Comparison of ENCODE assay signal across 11 mouse cellular contexts in genomic region chr4:103875564-103875963, GRCm38 (mm10).
A peak's percentile ranks its signal among the peaks of the same experiment; 100 is the strongest.
DNase-seq lines count a peak whose midpoint lies in the region; ATAC-seq lines count a peak whose summit lies in the region.
"Had no signal": no experiment of that assay in that cellular context is flagged by ENCODE, and none has a peak within 500 bp of the region (broad histone marks: within the 10 kb centered on the region; RNA-seq: fewer than 3 reads in every experiment).

No protein-coding gene starts in this region.

- no peaks in the 10 kb centered on the region for H3K4me1 ChIP-seq in forebrain, embryonic 11.5 days (replicated peaks; ENCODE audit: control insufficient read depth, insufficient read depth, low read length)
- H3K4me1 ChIP-seq in forebrain, embryonic 12.5 days: peaks cover 5% of the 10 kb centered on the region; the same call in 1 of the 2 replicates
- H3K4me1 ChIP-seq in liver, embryonic 11.5 days (replicated peaks; ENCODE audit: control insufficient read depth, insufficient read depth, low read length): no peaks in the 10 kb centered on the region

- no peak overlapping the region for H3K4me3 ChIP-seq in forebrain, embryonic 11.5 days (ENCODE audit: low read depth, low read length)
- no peak overlapping the region for H3K4me3 ChIP-seq in forebrain, embryonic 12.5 days (replicated peaks)
- H3K4me3 ChIP-seq in liver, embryonic 11.5 days (ENCODE audit: low read depth, low read length): no peak overlapping the region
- H3K4me3 ChIP-seq: neural tube, embryonic 13.5 days had no signal

- no peak overlapping the region for H3K9ac ChIP-seq in forebrain, embryonic 11.5 days (ENCODE audit: low read length)
- H3K9ac ChIP-seq in forebrain, embryonic 12.5 days: no peak overlapping the region
- H3K9ac ChIP-seq in liver, embryonic 11.5 days (ENCODE audit: low read depth, low read length): no peak overlapping the region
- H3K9ac ChIP-seq: hindbrain, embryonic 14.5 days; neural tube, embryonic 13.5 days had no signal

- H3K36me3 ChIP-seq in forebrain, embryonic 11.5 days (ENCODE audit: control insufficient read depth, insufficient read depth, low read length): no peaks in the 10 kb centered on the region
- no peaks in the 10 kb centered on the region for H3K36me3 ChIP-seq in forebrain, embryonic 12.5 days (replicated peaks)
- H3K36me3 ChIP-seq in liver, embryonic 11.5 days (ENCODE audit: control insufficient read depth, insufficient read depth, low read length): no peaks in the 10 kb centered on the region
- H3K36me3 ChIP-seq: neural tube, embryonic 13.5 days had no signal

- no peak overlapping the region for H3K27ac ChIP-seq in forebrain, embryonic 11.5 days (ENCODE audit: low read depth, low read length)
- H3K27ac ChIP-seq in forebrain, embryonic 12.5 days: no peak overlapping the region
- no peak overlapping the region for H3K27ac ChIP-seq in liver, embryonic 11.5 days (ENCODE audit: low read depth, low read length)
- H3K27ac ChIP-seq: hindbrain, embryonic 14.5 days; neural tube, embryonic 13.5 days had no signal

- no peak overlapping the region for H3K4me2 ChIP-seq in forebrain, embryonic 11.5 days (ENCODE audit: low read depth, low read length, severe bottlenecking)
- no peak overlapping the region for H3K4me2 ChIP-seq in forebrain, embryonic 12.5 days
- H3K4me2 ChIP-seq in liver, embryonic 11.5 days: no peak overlapping the region
- H3K4me2 ChIP-seq: hindbrain, embryonic 14.5 days; neural tube, embryonic 13.5 days had no signal

- H3K27me3 ChIP-seq in forebrain, embryonic 11.5 days (ENCODE audit: control insufficient read depth, insufficient read depth, low read length): no peaks in the 10 kb centered on the region
- no peaks in the 10 kb centered on the region for H3K27me3 ChIP-seq in forebrain, embryonic 12.5 days
- H3K27me3 ChIP-seq in liver, embryonic 11.5 days (replicated peaks; ENCODE audit: control insufficient read depth, insufficient read depth, low read length): no peaks in the 10 kb centered on the region
- H3K27me3 ChIP-seq: neural tube, embryonic 13.5 days had no signal

- DNase-seq in forebrain, embryonic 11.5 days (ENCODE audit: low spot score): peak; percentile 65
- DNase-seq in lung, postnatal 10 days: peak; percentile 39
- DNase-seq in lung, postnatal 25 days (ENCODE audit: low spot score): no peak
- DNase-seq in adrenal gland, postnatal 36 days: peak; percentile 12 to 43
- DNase-seq in liver, embryonic 11.5 days (ENCODE audit: low spot score): peak; percentile 32
- DNase-seq in layer of hippocampus, postnatal 10 days (ENCODE audit: low spot score in 2 of 2): no peak
- no peak for DNase-seq in cerebellum, adult 11-12 months
- DNase-seq: cerebellum, postnatal 36 days had no signal

- no peaks in the 10 kb centered on the region for H3K9me3 ChIP-seq in forebrain, embryonic 11.5 days (ENCODE audit: control insufficient read depth, low read length)
- no peaks in the 10 kb centered on the region for H3K9me3 ChIP-seq in forebrain, embryonic 12.5 days
- no peaks in the 10 kb centered on the region for H3K9me3 ChIP-seq in liver, embryonic 11.5 days (ENCODE audit: control insufficient read depth, low read length)
- H3K9me3 ChIP-seq: neural tube, embryonic 13.5 days had no signal

- WGBS in forebrain, embryonic 11.5 days: 40% methylated on average over 3 of the region's 3 CpGs
- WGBS in forebrain, embryonic 12.5 days: 40% methylated on average over 3 of the region's 3 CpGs
- WGBS in liver, embryonic 11.5 days: 24% methylated on average over 3 of the region's 3 CpGs

- ATAC-seq in forebrain, embryonic 11.5 days (replicated peaks; ENCODE audit: low FRiP score): no peak
- ATAC-seq in forebrain, embryonic 12.5 days (ENCODE audit: low FRiP score): no peak
- ATAC-seq in liver, embryonic 11.5 days (replicated peaks; ENCODE audit: low FRiP score): no peak

Comparison
In these comparisons a context has a peak if more than half of its experiments do, and no peak if none do; other contexts are left out.
1. DNase-seq: peak in forebrain, embryonic 11.5 days (single experiment), lung, postnatal 10 days (single experiment), adrenal gland, postnatal 36 days (2 of 2) and liver, embryonic 11.5 days (single experiment); none in lung, postnatal 25 days (single experiment), layer of hippocampus, postnatal 10 days (0 of 2) and cerebellum, adult 11-12 months (single experiment).